Mouse (Mus musculus) C2C12 (cell line): Measurements from ENCODE around the gene Lhfpl3. TPM values are rescaled to one million over a fixed set of nuclear protein-coding genes. Genes with fewer than 3 reads are reported as not detected.

Experiments used
- H3K27me3 ChIP-seq: one replicate; pipeline ENCODE4 v1.6.1; 2011; ENCODE audit not compliant: control insufficient read depth, insufficient read depth, insufficient read length
- H3K36me3 ChIP-seq: one replicate; pipeline ENCODE4 v1.6.1; 2011; ENCODE audit not compliant: control insufficient read depth, insufficient read depth
- H3K4me3 ChIP-seq: one replicate; pipeline ENCODE4 v1.5.1; 2011; ENCODE audit warnings: mild to moderate bottlenecking, control low read depth; ENCODE audit not compliant: poor library complexity, insufficient read depth, severe bottlenecking
- H3K79me2 ChIP-seq: one replicate; pipeline ENCODE4 v1.6.1; 2011; ENCODE audit not compliant: control insufficient read depth, insufficient read depth
- H3K79me3 ChIP-seq: one replicate; pipeline ENCODE4 v1.6.1; 2011; ENCODE audit warnings: low read depth, control low read depth
- H3ac ChIP-seq: one replicate; pipeline ENCODE3; 2011; ENCODE audit warnings: low read depth; ENCODE audit not compliant: control insufficient read depth, insufficient read length
- CEBPB ChIP-seq: IDR thresholded peaks from one replicate; pipeline ENCODE4 v1.6.1; 2011; ENCODE audit warnings: low read depth, mild to moderate bottlenecking, control low read depth, moderate library complexity
- CTCF ChIP-seq: IDR thresholded peaks from one replicate; pipeline ENCODE4 v1.5.1; 2011; ENCODE audit not compliant: control insufficient read depth, insufficient read depth, insufficient read length
- FOSL1 ChIP-seq: IDR thresholded peaks from one replicate; pipeline ENCODE4 v1.8.0; 2011; ENCODE audit warnings: mild to moderate bottlenecking, low read length; ENCODE audit not compliant: poor library complexity, insufficient read depth, severe bottlenecking
- MAX ChIP-seq: IDR thresholded peaks from one replicate; pipeline ENCODE4 v1.6.1; 2011; ENCODE audit warnings: mild to moderate bottlenecking, control low read depth
- MYOD1 ChIP-seq: IDR thresholded peaks from one replicate; pipeline ENCODE4 v1.6.1; 2011; ENCODE audit warnings: low read depth; ENCODE audit not compliant: control insufficient read depth, insufficient read length
- MYOG ChIP-seq: IDR thresholded peaks from one replicate; pipeline ENCODE4 v1.6.1; 2011; ENCODE audit not compliant: control insufficient read depth, insufficient read length; ENCODE audit errors: extremely low read depth
- USF1 ChIP-seq: IDR thresholded peaks from one replicate; pipeline ENCODE4 v1.6.1; 2011; ENCODE audit warnings: low read depth, mild to moderate bottlenecking, control low read depth, moderate library complexity
- polyA plus RNA-seq: library from polyadenylated mRNA; unstranded; fragments of >200 nt; fragmentation: generic; extraction: Trizol; gene quantifications from one replicate; pipeline ENCODE4 v1.2.1, GENCODE M21; 2012; ENCODE audit warnings: missing spikeins

The Lhfpl3 gene
- polyA plus RNA-seq, 1 experiment: not detected

DNA sequence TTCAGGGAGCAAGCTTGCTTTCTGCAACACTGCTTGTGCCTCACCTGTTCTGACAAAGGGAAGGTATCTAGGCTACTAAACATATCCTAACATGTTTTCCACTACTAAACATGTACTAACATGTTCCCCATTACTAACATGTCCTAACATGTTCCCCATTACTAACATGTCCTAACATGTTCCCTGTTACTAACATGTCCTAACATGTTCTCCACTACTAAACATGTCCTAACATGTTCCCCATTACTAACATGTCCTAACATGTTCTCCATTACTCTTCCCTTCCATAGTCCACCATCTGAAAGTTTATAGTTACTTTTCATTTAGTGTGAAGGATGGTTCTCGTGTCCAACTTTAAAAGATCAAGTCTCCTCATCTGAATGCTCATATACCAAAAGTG lies 473.8 kb downstream of the Lhfpl3 start:
- no peaks in the 10 kb centered on the region for H3K36me3 ChIP-seq
- no peaks in the 10 kb centered on the region for H3K27me3 ChIP-seq

DNA sequence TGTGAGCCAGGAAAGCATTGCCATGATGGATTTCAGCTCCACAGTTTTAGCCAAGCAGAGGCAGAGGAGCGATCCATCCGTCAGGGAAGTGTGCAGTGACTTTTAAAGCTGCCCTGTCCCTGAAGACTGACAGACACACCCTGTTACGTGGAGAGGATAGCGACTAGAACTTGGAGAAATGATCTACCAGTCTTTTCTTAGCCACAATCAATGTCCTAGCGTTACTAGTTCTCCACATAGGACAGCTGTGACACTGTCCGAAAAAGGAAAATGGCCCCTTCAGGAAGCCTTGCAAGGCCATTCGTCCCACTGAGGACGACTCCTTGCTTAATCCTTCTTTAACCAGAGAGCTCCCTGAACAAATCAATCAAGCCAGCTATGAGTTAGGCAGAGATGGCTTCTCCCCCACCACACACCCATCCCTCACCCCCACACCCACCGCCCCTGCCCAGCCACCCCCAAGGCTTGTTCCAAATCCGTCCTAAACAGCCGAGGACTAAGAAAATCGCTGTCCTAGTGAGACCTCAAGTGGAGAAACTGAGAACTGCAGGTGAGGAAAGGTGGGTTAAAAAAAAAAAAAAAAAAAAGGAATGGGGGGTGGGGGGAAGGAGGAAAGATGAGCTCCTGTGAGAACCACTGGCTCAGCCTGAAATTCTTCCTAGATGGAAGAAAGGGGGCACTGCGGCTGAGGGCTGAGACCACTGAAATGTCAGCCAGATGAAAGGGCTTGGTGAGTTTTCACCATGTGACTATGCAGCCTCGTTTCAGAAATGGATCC lies 479.1 kb downstream of the Lhfpl3 start:
- no peak overlapping the region for H3K4me3 ChIP-seq
- TF ChIP-seq MYOD1 (no peak), USF1 (no peak), CEBPB (no peak), FOSL1 (no peak), MYOG (no peak), MAX (no peak), CTCF (no peak)

More for the DNA sequence above, 473.8 kb downstream of the Lhfpl3 start:
- no peak overlapping the region for H3K4me3 ChIP-seq
- H3K79me3 ChIP-seq: no peaks in the 10 kb centered on the region
- no peaks in the 10 kb centered on the region for H3K79me2 ChIP-seq
- H3ac ChIP-seq: no peak overlapping the region
- TF ChIP-seq CTCF: no peak
- no peak for TF ChIP-seq MAX
- TF ChIP-seq MYOG: no peak
- no peak for TF ChIP-seq MYOD1
- no peak for TF ChIP-seq CEBPB
- no peak for TF ChIP-seq FOSL1
- no peak for TF ChIP-seq USF1

DNA sequence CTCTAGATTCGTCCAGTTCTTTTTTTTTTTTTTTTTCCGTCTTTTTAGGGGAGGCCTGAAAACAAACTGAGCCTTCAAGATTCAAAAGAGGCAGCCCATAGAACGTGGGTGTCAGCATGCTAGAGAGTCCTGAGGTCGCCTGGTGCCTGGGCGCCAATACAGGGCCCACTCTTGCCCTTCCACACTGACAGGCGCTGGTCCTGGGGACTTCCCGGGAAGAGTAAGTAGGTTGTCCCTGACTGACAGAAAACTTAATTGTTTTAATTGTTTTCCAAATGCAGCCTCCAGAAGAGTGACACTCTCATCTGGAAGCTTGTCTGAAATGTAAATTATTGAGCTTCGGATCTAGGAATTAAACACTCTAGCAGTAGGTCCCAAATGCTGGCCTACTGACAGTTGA lies 479.8 kb downstream of the Lhfpl3 start:
- H3K79me3 ChIP-seq: no peaks in the 10 kb centered on the region
- H3K4me3 ChIP-seq: no peak overlapping the region
- no peaks in the 10 kb centered on the region for H3K36me3 ChIP-seq
- no peak overlapping the region for H3ac ChIP-seq
- no peaks in the 10 kb centered on the region for H3K27me3 ChIP-seq
- TF ChIP-seq MYOG (no peak), USF1 (no peak), MYOD1 (no peak), CTCF (no peak), CEBPB (no peak), MAX (no peak), FOSL1 (no peak)
- no peaks in the 10 kb centered on the region for H3K79me2 ChIP-seq

More for the DNA sequence above, 479.1 kb downstream of the Lhfpl3 start:
- Histone ChIP-seq H3K79me3 (no peaks in the 10 kb centered on the region), H3K27me3 (no peaks in the 10 kb centered on the region), H3K79me2 (no peaks in the 10 kb centered on the region), H3K36me3 (no peaks in the 10 kb centered on the region), H3ac (no peak overlapping the region)

DNA sequence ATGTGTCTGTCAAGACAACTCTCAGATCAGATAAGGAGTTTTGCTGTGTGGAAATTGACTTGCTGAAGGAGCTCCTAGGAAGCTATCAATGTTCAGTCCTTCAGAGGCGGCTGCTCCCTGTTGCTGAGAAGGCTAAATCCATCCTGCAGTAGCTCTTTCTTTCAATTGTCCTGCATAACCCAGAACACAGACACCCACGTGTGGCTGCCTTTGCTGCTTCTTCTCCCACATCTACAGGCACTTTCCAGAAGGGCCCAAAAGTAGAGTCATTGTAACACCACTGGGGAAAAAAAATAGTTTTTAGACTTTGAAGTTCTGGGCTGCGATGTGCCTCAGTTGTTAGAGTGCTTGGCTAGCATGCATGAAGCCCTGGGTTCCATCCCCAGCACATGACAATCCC lies 480.9 kb downstream of the Lhfpl3 start:
- Histone ChIP-seq H3ac (no peak overlapping the region), H3K36me3 (no peaks in the 10 kb centered on the region), H3K79me3 (no peaks in the 10 kb centered on the region), H3K4me3 (no peak overlapping the region), H3K79me2 (no peaks in the 10 kb centered on the region), H3K27me3 (no peaks in the 10 kb centered on the region)
- no peak for TF ChIP-seq MYOD1
- no peak for TF ChIP-seq CEBPB
- no peak for TF ChIP-seq MAX
- TF ChIP-seq USF1: no peak
- no peak for TF ChIP-seq MYOG
- no peak for TF ChIP-seq FOSL1
- no peak for TF ChIP-seq CTCF

DNA sequence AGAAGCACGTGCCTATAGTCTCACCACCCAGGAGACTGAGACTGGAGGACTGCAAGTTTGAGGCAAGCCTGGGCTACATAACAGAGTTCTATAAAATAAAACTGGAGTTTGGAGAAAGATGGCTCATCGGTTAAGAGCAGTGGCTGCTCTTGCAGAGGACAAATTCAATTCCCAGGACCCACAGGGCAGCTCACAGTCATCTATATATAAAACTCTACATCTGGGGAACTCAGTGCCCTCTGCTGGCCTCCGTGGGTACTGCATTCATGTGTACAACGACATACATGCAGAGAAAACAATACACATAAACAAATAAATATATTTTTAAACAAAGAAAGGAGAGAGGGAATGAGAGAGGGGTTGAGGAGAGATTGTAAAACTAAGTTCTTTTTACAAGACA lies 501.1 kb downstream of the Lhfpl3 start:
- TF ChIP-seq MYOD1 (no peak), MAX (no peak), MYOG (no peak), CEBPB (no peak), USF1 (no peak), CTCF (no peak), FOSL1 (no peak)
- Histone ChIP-seq H3K4me3 (no peak overlapping the region), H3K79me2 (no peaks in the 10 kb centered on the region), H3K27me3 (no peaks in the 10 kb centered on the region), H3K36me3 (no peaks in the 10 kb centered on the region), H3K79me3 (no peaks in the 10 kb centered on the region), H3ac (no peak overlapping the region)

DNA sequence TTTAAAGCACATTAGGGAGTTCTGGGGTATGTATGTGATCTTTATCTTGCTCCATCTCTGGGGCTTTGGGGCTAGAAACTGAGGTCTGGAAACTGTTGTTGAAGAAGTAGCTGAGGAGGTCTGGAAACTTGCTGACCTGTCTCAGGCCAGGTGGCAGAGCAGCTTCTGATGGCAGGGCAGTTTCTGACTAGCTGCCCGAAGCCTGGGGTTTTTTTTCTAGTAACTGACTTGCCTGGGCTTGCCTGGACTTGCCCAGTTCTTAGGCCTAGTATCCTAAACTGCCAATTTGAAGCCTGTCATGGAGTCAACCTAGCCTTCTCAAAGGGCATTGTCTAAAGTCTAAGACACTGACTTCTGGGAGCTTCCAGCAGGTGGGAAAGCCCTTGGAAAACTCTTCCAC lies 501.9 kb downstream of the Lhfpl3 start:
- Histone ChIP-seq H3K79me2 (no peaks in the 10 kb centered on the region), H3K36me3 (no peaks in the 10 kb centered on the region), H3ac (no peak overlapping the region), H3K27me3 (no peaks in the 10 kb centered on the region), H3K4me3 (no peak overlapping the region), H3K79me3 (no peaks in the 10 kb centered on the region)
- no peak for TF ChIP-seq FOSL1
